8 mouse cellular contexts compared by ENCODE assay signal in genomic region chr15:97248296-97248695, GRCm38 (mm10). TPM values are rescaled to one million over a fixed set of nuclear protein-coding genes. Genes with fewer than 3 reads are reported as not detected.
DNase-seq lines count a peak whose midpoint lies in the region; ATAC-seq and TF ChIP-seq lines count a peak whose summit lies in the region.

No protein-coding gene starts in this region.

- no peak for ATAC-seq in forebrain, embryonic 15.5 days (replicated peaks)

- no peak overlapping the region for H3K27ac ChIP-seq in forebrain, embryonic 15.5 days (replicated peaks)
- H3K27ac ChIP-seq in kidney, adult 2 months (ENCODE audit: insufficient read depth, low read depth, low read length): peak overlapping the region; percentile 91

- WGBS in forebrain, embryonic 15.5 days: 44% methylated on average over 8 of the region's 8 CpGs
- WGBS in kidney, adult 2 months: 4% methylated on average over 8 of the region's 8 CpGs

- H3K9me3 ChIP-seq in forebrain, embryonic 15.5 days: no peaks in the 10 kb centered on the region

- H3K4me1 ChIP-seq in forebrain, embryonic 15.5 days: peaks cover 8% of the 10 kb centered on the region
- no peaks in the 10 kb centered on the region for H3K4me1 ChIP-seq in kidney, adult 2 months (ENCODE audit: control insufficient read depth, insufficient read depth, low read length)

- H3K4me2 ChIP-seq in forebrain, embryonic 15.5 days (replicated peaks): peak overlapping the region; percentile 94

- H3K27me3 ChIP-seq in forebrain, embryonic 15.5 days: peaks cover 13% of the 10 kb centered on the region
- no peaks in the 10 kb centered on the region for H3K27me3 ChIP-seq in kidney, adult 2 months (replicated peaks; ENCODE audit: control insufficient read depth, insufficient read depth, low read length)

- DNase-seq in spleen, postnatal 36 days (ENCODE audit: low spot score in 2 of 2): peak; percentile 32 to 53
- DNase-seq in spleen, adult 18-20 months: no peak
- peak; percentile 63 for DNase-seq in kidney, adult 2 months
- peak; percentile 32 for DNase-seq in lung, postnatal 14 days
- DNase-seq in thymus, postnatal 0 days (ENCODE audit: low spot score): peak; percentile 52
- DNase-seq in right cerebral cortex, postnatal 14 days: no peak
- no peak for DNase-seq in cerebellum, postnatal 25 days

- TF ChIP-seq POLR2A in kidney, adult 2 months (IDR thresholded peaks at IDR 0.05; ENCODE audit: low read depth, low read length): no peak

- no peak for TF ChIP-seq CTCF in kidney, adult 2 months (conservative IDR thresholded peaks at IDR 0.05; ENCODE audit: insufficient read depth, insufficient read length, low read depth, low read length)

- 0 out of 2 replicates have a peak overlapping the region, but pooled peaks have one; percentile 85 for H3K9ac ChIP-seq in forebrain, embryonic 15.5 days (replicated peaks)

- H3K4me3 ChIP-seq in forebrain, embryonic 15.5 days: peak overlapping the region; percentile 90
- peak overlapping the region; percentile 80 for H3K4me3 ChIP-seq in kidney, adult 2 months (ENCODE audit: insufficient read depth, low read depth, low read length)

- H3K36me3 ChIP-seq in forebrain, embryonic 15.5 days: no peaks in the 10 kb centered on the region
- no peaks in the 10 kb centered on the region for H3K36me3 ChIP-seq in kidney, adult 2 months (ENCODE audit: control insufficient read depth, insufficient read depth, low read length)

RNA-seq across cellular contexts. Expression of gene Amigo2, which starts 1.2 kb away (rescaled TPM):
- polyA plus RNA-seq in forebrain, embryonic 15.5 days (2015; fragmentation: Nextera tagmentation; extraction: Ambion mirVana): 4.7 and 6.5 TPM in 2 replicates
- polyA plus RNA-seq in kidney, adult 2 months (2012; rRNA removed): 0.77 and 0.99 TPM in 2 replicates
- polyA plus RNA-seq in thymus, postnatal 0 days (2015; fragmentation: Nextera tagmentation; extraction: Ambion mirVana): 1.9 and 2.8 TPM in 2 replicates

RNA-seq across cellular contexts. Expression of gene Pced1b, which starts 1.4 kb away (rescaled TPM):
- polyA plus RNA-seq in forebrain, embryonic 15.5 days (2015; fragmentation: Nextera tagmentation; extraction: Ambion mirVana): 3.1 and 4.1 TPM in 2 replicates
- polyA plus RNA-seq in kidney, adult 2 months (2012; rRNA removed): 5.4 and 8.2 TPM in 2 replicates
- 7.2 and 8.0 TPM in 2 replicates for polyA plus RNA-seq in thymus, postnatal 0 days (2015; fragmentation: Nextera tagmentation; extraction: Ambion mirVana)

Comparison
In these comparisons a context has a peak if more than half of its experiments do, and no peak if none do; other contexts are left out.
1. DNase-seq: peak in spleen, postnatal 36 days (2 of 2), kidney, adult 2 months (single experiment), lung, postnatal 14 days (single experiment) and thymus, postnatal 0 days (single experiment); none in spleen, adult 18-20 months (0 of 2), right cerebral cortex, postnatal 14 days (single experiment) and cerebellum, postnatal 25 days (0 of 2).